Mouse (Mus musculus): ENCODE measurements around the gene Cisd3.

GRCm38 (mm10) chr11:97654210-97654609 lies 31.4 kb upstream of the Cisd3 start:
- TF ChIP-seq CTCF (IDR thresholded peaks at IDR 0.05): no peak
- TF ChIP-seq EP300 (IDR thresholded peaks at IDR 0.05): no peak

Measured in lung, postnatal 0 days (tissue).